Mouse (Mus musculus): Measurements from ENCODE around the gene Cabcoco1. TPM values are rescaled to one million over a fixed set of nuclear protein-coding genes. Genes with fewer than 3 reads are reported as not detected.

Cabcoco1 gene
- total RNA-seq, 1 experiment: not detected

DNA sequence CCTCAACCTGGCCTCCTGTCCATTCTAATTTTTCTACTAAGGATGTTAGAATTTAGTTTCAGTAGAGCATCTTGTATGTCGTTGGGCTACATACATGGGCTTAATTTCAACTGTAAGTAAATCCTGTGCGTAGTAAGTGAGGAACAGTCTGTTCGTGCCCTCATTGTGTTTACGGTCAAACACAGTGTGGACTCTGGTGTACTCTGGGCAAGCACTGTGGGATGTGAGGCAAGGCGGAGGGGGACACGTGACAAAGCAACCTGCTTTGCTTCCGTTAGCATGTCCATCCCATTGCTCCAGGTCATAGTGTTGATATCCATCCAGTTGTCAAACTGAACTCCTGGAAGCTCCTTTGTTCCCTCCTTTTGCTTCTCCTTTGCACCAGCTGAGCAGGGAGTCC lies 84.7 kb downstream of the Cabcoco1 start:
- TF ChIP-seq ZNF384 (IDR thresholded peaks at IDR 0.05; ENCODE audit: low read depth, low read length) (no peak), HCFC1 (IDR thresholded peaks at IDR 0.05; ENCODE audit: borderline replicate concordance, insufficient read depth, low read length) (no peak), ZC3H11A (IDR thresholded peaks at IDR 0.05; ENCODE audit: borderline replicate concordance, low read depth, low read length) (no peak), MAFK (IDR thresholded peaks at IDR 0.05; ENCODE audit: insufficient read depth, low read depth, low read length) (no peak), CHD2 (IDR thresholded peaks at IDR 0.05; ENCODE audit: low read depth, low read length) (no peak)
- Histone ChIP-seq H3K4me1 (ENCODE audit: control insufficient read depth in 2 of 2, insufficient read depth in 2 of 2, low read length in 2 of 2, poor library complexity in 1 of 2) (no peaks in the 10 kb centered on the region), H3K9ac (ENCODE audit: insufficient read depth, low read depth, low read length, poor library complexity, severe bottlenecking) (no peak overlapping the region), H3K27ac (ENCODE audit: insufficient read depth, low read depth, low read length, poor library complexity, severe bottlenecking) (no peak overlapping the region), H3K36me3 (ENCODE audit: control insufficient read depth, insufficient read depth, low read length, poor library complexity, severe bottlenecking) (no peaks in the 10 kb centered on the region), H3K4me3 (ENCODE audit: insufficient read depth in 1 of 2, low read depth in 1 of 2, low read length in 2 of 2, poor library complexity in 1 of 2, severe bottlenecking in 1 of 2) (no peak overlapping the region), H3K9me3 (ENCODE audit: control insufficient read depth, insufficient read depth, low read depth, low read length) (no peaks in the 10 kb centered on the region)
- in situ Hi-C loops (cut with MboI; ENCODE audit: low sequenced_read_pairs in 2 of 2, unreplicated experiment in 2 of 2): no loop called here
- no peak for DNase-seq (ENCODE audit: low read depth, low spot score)

DNA sequence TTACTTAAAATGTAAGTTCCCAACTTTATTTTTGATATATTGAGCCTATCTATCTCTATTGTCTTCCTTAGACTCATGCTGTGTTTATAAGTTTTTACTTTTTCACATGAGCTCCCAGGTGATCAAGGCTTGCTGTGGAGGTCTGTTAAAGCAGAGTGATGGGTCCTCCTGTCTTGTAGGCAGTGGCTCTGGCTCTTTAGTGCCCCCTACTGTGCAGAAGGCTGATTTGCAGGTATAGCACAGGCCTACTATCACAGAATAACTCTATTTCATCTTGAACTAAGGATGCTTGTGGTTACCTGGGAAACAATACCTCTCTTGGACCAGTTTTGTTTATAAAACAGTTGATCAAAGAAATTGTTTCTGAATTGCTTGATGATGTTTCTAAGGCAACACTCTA lies 87.2 kb downstream of the Cabcoco1 start:
- DNase-seq (ENCODE audit: low read depth, low spot score): no peak
- no peak for TF ChIP-seq CHD2 (IDR thresholded peaks at IDR 0.05; ENCODE audit: low read depth, low read length)
- TF ChIP-seq MAFK (IDR thresholded peaks at IDR 0.05; ENCODE audit: insufficient read depth, low read depth, low read length): no peak
- no peak for TF ChIP-seq ZNF384 (IDR thresholded peaks at IDR 0.05; ENCODE audit: low read depth, low read length)
- no peak for TF ChIP-seq HCFC1 (IDR thresholded peaks at IDR 0.05; ENCODE audit: borderline replicate concordance, insufficient read depth, low read length)
- no peak for TF ChIP-seq ZC3H11A (IDR thresholded peaks at IDR 0.05; ENCODE audit: borderline replicate concordance, low read depth, low read length)
- in situ Hi-C loops (cut with MboI; ENCODE audit: low sequenced_read_pairs in 2 of 2, unreplicated experiment in 2 of 2): no loop called here

DNA sequence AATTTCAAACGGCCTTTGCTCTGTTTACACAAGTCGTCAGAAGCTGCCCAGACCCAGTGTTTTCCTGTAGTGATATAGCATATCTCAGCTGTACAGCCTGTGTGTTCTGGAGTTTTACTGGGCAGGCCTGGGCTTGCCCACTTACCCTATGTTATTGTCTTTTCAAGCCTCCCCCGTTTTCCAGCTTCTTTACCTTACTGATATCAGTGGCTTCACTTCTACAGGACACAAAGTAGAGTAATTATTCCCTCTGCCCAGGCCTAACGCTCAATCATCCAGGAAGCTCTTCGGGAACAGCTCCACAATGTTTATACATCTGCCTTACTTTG lies 94.9 kb downstream of the Cabcoco1 start:
- DNase-seq (ENCODE audit: low read depth, low spot score): no peak
- Histone ChIP-seq H3K36me3 (ENCODE audit: control insufficient read depth, insufficient read depth, low read length, poor library complexity, severe bottlenecking) (no peaks in the 10 kb centered on the region), H3K9me3 (ENCODE audit: control insufficient read depth, insufficient read depth, low read depth, low read length) (no peaks in the 10 kb centered on the region), H3K27ac (ENCODE audit: insufficient read depth, low read depth, low read length, poor library complexity, severe bottlenecking) (no peak overlapping the region), H3K4me3 (ENCODE audit: insufficient read depth in 1 of 2, low read depth in 1 of 2, low read length in 2 of 2, poor library complexity in 1 of 2, severe bottlenecking in 1 of 2) (no peak overlapping the region), H3K4me1 (ENCODE audit: control insufficient read depth in 2 of 2, insufficient read depth in 2 of 2, low read length in 2 of 2, poor library complexity in 1 of 2) (no peaks in the 10 kb centered on the region), H3K9ac (ENCODE audit: insufficient read depth, low read depth, low read length, poor library complexity, severe bottlenecking) (no peak overlapping the region)
- in situ Hi-C loops (cut with MboI; ENCODE audit: low sequenced_read_pairs in 2 of 2, unreplicated experiment in 2 of 2): no loop called here
- no peak for TF ChIP-seq CHD2 (IDR thresholded peaks at IDR 0.05; ENCODE audit: low read depth, low read length)
- TF ChIP-seq ZNF384 (IDR thresholded peaks at IDR 0.05; ENCODE audit: low read depth, low read length): no peak
- no peak for TF ChIP-seq MAFK (IDR thresholded peaks at IDR 0.05; ENCODE audit: insufficient read depth, low read depth, low read length)
- TF ChIP-seq ZC3H11A (IDR thresholded peaks at IDR 0.05; ENCODE audit: borderline replicate concordance, low read depth, low read length): no peak
- TF ChIP-seq HCFC1 (IDR thresholded peaks at IDR 0.05; ENCODE audit: borderline replicate concordance, insufficient read depth, low read length): no peak

More for the DNA sequence above, 87.2 kb downstream of the Cabcoco1 start:
- Histone ChIP-seq H3K27ac (ENCODE audit: insufficient read depth, low read depth, low read length, poor library complexity, severe bottlenecking) (no peak overlapping the region), H3K9ac (ENCODE audit: insufficient read depth, low read depth, low read length, poor library complexity, severe bottlenecking) (no peak overlapping the region), H3K9me3 (ENCODE audit: control insufficient read depth, insufficient read depth, low read depth, low read length) (no peaks in the 10 kb centered on the region), H3K4me1 (ENCODE audit: control insufficient read depth in 2 of 2, insufficient read depth in 2 of 2, low read length in 2 of 2, poor library complexity in 1 of 2) (no peaks in the 10 kb centered on the region), H3K36me3 (ENCODE audit: control insufficient read depth, insufficient read depth, low read length, poor library complexity, severe bottlenecking) (no peaks in the 10 kb centered on the region), H3K4me3 (ENCODE audit: insufficient read depth in 1 of 2, low read depth in 1 of 2, low read length in 2 of 2, poor library complexity in 1 of 2, severe bottlenecking in 1 of 2) (no peak overlapping the region)

DNA sequence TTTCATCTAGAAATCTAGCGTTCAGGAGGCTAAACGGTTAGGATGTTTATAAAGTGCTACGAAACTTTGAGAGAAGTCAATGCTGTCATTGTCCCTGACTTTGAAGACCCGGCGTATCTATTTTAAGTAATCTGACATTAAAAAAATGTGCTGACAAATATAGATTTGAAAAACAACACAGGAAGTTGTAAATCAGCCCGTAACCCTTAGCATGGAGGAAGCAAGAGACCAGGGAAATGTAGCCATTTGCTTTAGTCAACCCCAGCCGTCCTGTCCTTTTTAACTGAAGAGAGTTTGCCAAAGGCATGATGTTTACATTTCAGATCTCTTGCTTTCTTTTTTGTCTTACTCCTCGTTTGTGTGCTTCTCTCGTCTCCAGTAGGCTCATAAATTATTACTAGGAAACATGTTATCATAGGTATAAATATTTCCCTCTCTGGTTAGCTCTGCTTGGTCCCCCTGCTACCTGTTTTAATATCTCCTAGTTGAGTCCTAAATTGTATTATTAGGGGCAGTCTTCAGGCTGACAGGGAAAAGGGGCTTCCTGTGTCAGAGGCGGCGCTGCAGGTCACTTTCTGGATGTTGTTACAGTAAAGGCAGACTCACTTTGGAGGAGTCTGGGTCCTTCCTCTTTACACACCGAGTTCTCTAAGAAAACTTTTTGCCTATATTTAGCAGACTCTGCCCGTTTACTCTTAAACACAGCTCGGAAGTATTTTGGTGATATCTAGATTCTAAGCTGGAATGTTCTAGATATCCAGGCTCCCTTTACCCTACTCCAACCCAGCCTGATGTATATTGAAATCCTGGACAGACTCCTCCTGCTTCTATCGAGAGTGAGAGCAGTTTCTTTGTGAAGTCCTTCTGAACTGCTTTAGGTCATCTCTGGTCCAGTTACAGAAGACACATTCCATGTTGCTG lies 95.6 kb downstream of the Cabcoco1 start:
- Histone ChIP-seq H3K9ac (ENCODE audit: insufficient read depth, low read depth, low read length, poor library complexity, severe bottlenecking) (no peak overlapping the region), H3K9me3 (ENCODE audit: control insufficient read depth, insufficient read depth, low read depth, low read length) (no peaks in the 10 kb centered on the region), H3K4me3 (ENCODE audit: insufficient read depth in 1 of 2, low read depth in 1 of 2, low read length in 2 of 2, poor library complexity in 1 of 2, severe bottlenecking in 1 of 2) (no peak overlapping the region), H3K4me1 (ENCODE audit: control insufficient read depth in 2 of 2, insufficient read depth in 2 of 2, low read length in 2 of 2, poor library complexity in 1 of 2) (no peaks in the 10 kb centered on the region), H3K36me3 (ENCODE audit: control insufficient read depth, insufficient read depth, low read length, poor library complexity, severe bottlenecking) (no peaks in the 10 kb centered on the region), H3K27ac (ENCODE audit: insufficient read depth, low read depth, low read length, poor library complexity, severe bottlenecking) (no peak overlapping the region)
- TF ChIP-seq ZC3H11A (IDR thresholded peaks at IDR 0.05; ENCODE audit: borderline replicate concordance, low read depth, low read length) (no peak), HCFC1 (IDR thresholded peaks at IDR 0.05; ENCODE audit: borderline replicate concordance, insufficient read depth, low read length) (no peak), MAFK (IDR thresholded peaks at IDR 0.05; ENCODE audit: insufficient read depth, low read depth, low read length) (no peak), CHD2 (IDR thresholded peaks at IDR 0.05; ENCODE audit: low read depth, low read length) (no peak), ZNF384 (IDR thresholded peaks at IDR 0.05; ENCODE audit: low read depth, low read length) (no peak)
- no peak for DNase-seq (ENCODE audit: low read depth, low spot score)
- in situ Hi-C loops (cut with MboI; ENCODE audit: low sequenced_read_pairs in 2 of 2, unreplicated experiment in 2 of 2): no loop called here
